Mouse (Mus musculus): ENCODE results near the gene Bok. TPM values are rescaled to one million over a fixed set of nuclear protein-coding genes. Genes with fewer than 3 reads are reported as not detected.
"Not testable (repeated sequence)": the region's sequence is repeated elsewhere in the genome, so short reads cannot be mapped to it uniquely, and the experiment has no call there.

Gene Bok
- polyA plus RNA-seq, 1 experiment from 2014 or later, result 5.3 TPM

GRCm38 (mm10) chr1:93657025-93657360 lies 28.5 kb upstream of the Bok start:
- Histone ChIP-seq H3K27me3 (ENCODE audit: control insufficient read depth, insufficient read depth, low read depth, low read length) (no peaks in the 10 kb centered on the region), H3K9ac (ENCODE audit: low read depth, low read length) (no peak overlapping the region), H3K4me1 (ENCODE audit: control insufficient read depth, low read depth, low read length) (peaks cover 2% of the 10 kb centered on the region), H3K27ac (ENCODE audit: low read length) (no peak overlapping the region), H3K4me2 (ENCODE audit: low read depth, low read length) (no peak overlapping the region), H3K9me3 (replicated peaks; ENCODE audit: control insufficient read depth, low read length) (no peaks in the 10 kb centered on the region), H3K4me3 (ENCODE audit: low read depth, low read length) (no peak overlapping the region), H3K36me3 (ENCODE audit: control insufficient read depth, insufficient read depth) (no peaks in the 10 kb centered on the region)
- ATAC-seq (ENCODE audit: low read depth), result no peak
- WGBS (ENCODE audit: insufficient replicate concordance), result 63% methylated on average over 5 of the region's 5 CpGs

- ATAC-seq (ENCODE audit: low read depth); H3K4me3 ChIP-seq (ENCODE audit: low read depth, low read length); H3K27ac ChIP-seq (ENCODE audit: low read length); H3K27me3 ChIP-seq (ENCODE audit: control insufficient read depth, insufficient read depth, low read depth, low read length); H3K36me3 ChIP-seq (ENCODE audit: control insufficient read depth, insufficient read depth); H3K4me2 ChIP-seq (ENCODE audit: low read depth, low read length); H3K9ac ChIP-seq (ENCODE audit: low read depth, low read length); H3K4me1 ChIP-seq (ENCODE audit: control insufficient read depth, low read depth, low read length); H3K9me3 ChIP-seq (replicated peaks; ENCODE audit: control insufficient read depth, low read length): not testable (repeated sequence)
Observed at GRCm38 (mm10) chr1:93658559-93658958, 26.9 kb upstream of the Bok start, which contains the start of gene Stk25. Gene Stk25 (minus strand): TSS chr1:93658659.

GRCm38 (mm10) chr1:93667760-93668400 lies 17.6 kb upstream of the Bok start:
- no peak overlapping the region for H3K9ac ChIP-seq (ENCODE audit: low read depth, low read length)
- H3K4me3 ChIP-seq (ENCODE audit: low read depth, low read length), result no peak overlapping the region
- no peak overlapping the region for H3K27ac ChIP-seq (ENCODE audit: low read length)
- no peaks in the 10 kb centered on the region for H3K36me3 ChIP-seq (ENCODE audit: control insufficient read depth, insufficient read depth)
- no peaks in the 10 kb centered on the region for H3K9me3 ChIP-seq (replicated peaks; ENCODE audit: control insufficient read depth, low read length)
- WGBS (ENCODE audit: insufficient replicate concordance), result 27% methylated on average over 13 of the region's 13 CpGs
- H3K4me2 ChIP-seq (ENCODE audit: low read depth, low read length), result no peak overlapping the region; the same call in 1 of the 2 replicates
- no peaks in the 10 kb centered on the region for H3K27me3 ChIP-seq (ENCODE audit: control insufficient read depth, insufficient read depth, low read depth, low read length)
- H3K4me1 ChIP-seq (ENCODE audit: control insufficient read depth, low read depth, low read length), result peaks cover 16% of the 10 kb centered on the region
- ATAC-seq (ENCODE audit: low read depth), result peak; percentile 53

- H3K27me3 ChIP-seq (ENCODE audit: control insufficient read depth, insufficient read depth, low read depth, low read length), result no peaks in the 10 kb centered on the region
- peaks cover 16% of the 10 kb centered on the region for H3K4me1 ChIP-seq (ENCODE audit: control insufficient read depth, low read depth, low read length)
- H3K9ac ChIP-seq (ENCODE audit: low read depth, low read length), result peak overlapping the region; percentile 39; the same call in 1 of the 2 replicates
- no peaks in the 10 kb centered on the region for H3K9me3 ChIP-seq (replicated peaks; ENCODE audit: control insufficient read depth, low read length)
- H3K4me2 ChIP-seq (ENCODE audit: low read depth, low read length), result peak overlapping the region; percentile 59
- WGBS (ENCODE audit: insufficient replicate concordance), result 6% methylated on average over 17 of the region's 17 CpGs
- peak overlapping the region; percentile 42 for H3K4me3 ChIP-seq (ENCODE audit: low read depth, low read length)
- H3K27ac ChIP-seq (ENCODE audit: low read length), result no peak overlapping the region
- no peaks in the 10 kb centered on the region for H3K36me3 ChIP-seq (ENCODE audit: control insufficient read depth, insufficient read depth)
- ATAC-seq (ENCODE audit: low read depth), result peak; percentile 81
Observed at GRCm38 (mm10) chr1:93668791-93669548, 16.5 kb upstream of the Bok start.

- H3K4me1 ChIP-seq (ENCODE audit: control insufficient read depth, low read depth, low read length), result peaks cover 16% of the 10 kb centered on the region
- H3K4me2 ChIP-seq (ENCODE audit: low read depth, low read length), result no peak overlapping the region
- H3K36me3 ChIP-seq (ENCODE audit: control insufficient read depth, insufficient read depth), result no peaks in the 10 kb centered on the region
- H3K9ac ChIP-seq (ENCODE audit: low read depth, low read length), result no peak overlapping the region
- no peaks in the 10 kb centered on the region for H3K27me3 ChIP-seq (ENCODE audit: control insufficient read depth, insufficient read depth, low read depth, low read length)
- ATAC-seq (ENCODE audit: low read depth), result no peak
- H3K9me3 ChIP-seq (replicated peaks; ENCODE audit: control insufficient read depth, low read length), result no peaks in the 10 kb centered on the region
- no peak overlapping the region for H3K4me3 ChIP-seq (ENCODE audit: low read depth, low read length)
- no peak overlapping the region for H3K27ac ChIP-seq (ENCODE audit: low read length)
Observed at GRCm38 (mm10) chr1:93669941-93670340, 15.5 kb upstream of the Bok start.

- H3K9me3 ChIP-seq (replicated peaks; ENCODE audit: control insufficient read depth, low read length), result no peaks in the 10 kb centered on the region
- no peak overlapping the region for H3K9ac ChIP-seq (ENCODE audit: low read depth, low read length)
- H3K36me3 ChIP-seq (ENCODE audit: control insufficient read depth, insufficient read depth), result no peaks in the 10 kb centered on the region
- H3K4me1 ChIP-seq (ENCODE audit: control insufficient read depth, low read depth, low read length), result peaks cover 12% of the 10 kb centered on the region
- H3K27me3 ChIP-seq (ENCODE audit: control insufficient read depth, insufficient read depth, low read depth, low read length), result no peaks in the 10 kb centered on the region
- H3K4me3 ChIP-seq (ENCODE audit: low read depth, low read length), result no peak overlapping the region
- no peak overlapping the region for H3K27ac ChIP-seq (ENCODE audit: low read length)
- no peak for ATAC-seq (ENCODE audit: low read depth)
- 68% methylated on average over 5 of the region's 5 CpGs for WGBS (ENCODE audit: insufficient replicate concordance)
- no peak overlapping the region for H3K4me2 ChIP-seq (ENCODE audit: low read depth, low read length)
Observed at GRCm38 (mm10) chr1:93672682-93673081, 12.8 kb upstream of the Bok start.

GRCm38 (mm10) chr1:93678386-93678785 lies 7.1 kb upstream of the Bok start:
- WGBS (ENCODE audit: insufficient replicate concordance), result 38% methylated on average over 2 of the region's 2 CpGs
- no peak for ATAC-seq (ENCODE audit: low read depth)
- no peaks in the 10 kb centered on the region for H3K36me3 ChIP-seq (ENCODE audit: control insufficient read depth, insufficient read depth)

GRCm38 (mm10) chr1:93679889-93680568 lies 5.4 kb upstream of the Bok start:
- H3K36me3 ChIP-seq (ENCODE audit: control insufficient read depth, insufficient read depth), result no peaks in the 10 kb centered on the region
- no peak overlapping the region for H3K4me3 ChIP-seq (ENCODE audit: low read depth, low read length)
- no peak overlapping the region for H3K4me2 ChIP-seq (ENCODE audit: low read depth, low read length)
- H3K9me3 ChIP-seq (replicated peaks; ENCODE audit: control insufficient read depth, low read length), result no peaks in the 10 kb centered on the region
- no peaks in the 10 kb centered on the region for H3K4me1 ChIP-seq (ENCODE audit: control insufficient read depth, low read depth, low read length)
- 22% methylated on average over 7 of the region's 7 CpGs for WGBS (ENCODE audit: insufficient replicate concordance)
- H3K9ac ChIP-seq (ENCODE audit: low read depth, low read length), result no peak overlapping the region
- no peak overlapping the region for H3K27ac ChIP-seq (ENCODE audit: low read length)
- H3K27me3 ChIP-seq (ENCODE audit: control insufficient read depth, insufficient read depth, low read depth, low read length), result peaks cover 7% of the 10 kb centered on the region
- ATAC-seq (ENCODE audit: low read depth), result 0 out of 2 replicates have a peak, but pooled peaks have one; percentile 19

More at GRCm38 (mm10) chr1:93678386-93678785, 7.1 kb upstream of the Bok start:
- Histone ChIP-seq H3K4me2 (ENCODE audit: low read depth, low read length) (no peak overlapping the region), H3K4me3 (ENCODE audit: low read depth, low read length) (no peak overlapping the region), H3K9me3 (replicated peaks; ENCODE audit: control insufficient read depth, low read length) (no peaks in the 10 kb centered on the region), H3K27ac (ENCODE audit: low read length) (no peak overlapping the region), H3K4me1 (ENCODE audit: control insufficient read depth, low read depth, low read length) (no peaks in the 10 kb centered on the region), H3K27me3 (ENCODE audit: control insufficient read depth, insufficient read depth, low read depth, low read length) (no peaks in the 10 kb centered on the region), H3K9ac (ENCODE audit: low read depth, low read length) (no peak overlapping the region)
